Mouse (Mus musculus) cerebellum, adult 9-10 months (tissue): ENCODE results near the gene Atp6v1g2.

Experiments
- DNase-seq: peaks from one replicate; pipeline ENCODE4 v3.0.0; 2022

Atp6v1g2 gene

DNA sequence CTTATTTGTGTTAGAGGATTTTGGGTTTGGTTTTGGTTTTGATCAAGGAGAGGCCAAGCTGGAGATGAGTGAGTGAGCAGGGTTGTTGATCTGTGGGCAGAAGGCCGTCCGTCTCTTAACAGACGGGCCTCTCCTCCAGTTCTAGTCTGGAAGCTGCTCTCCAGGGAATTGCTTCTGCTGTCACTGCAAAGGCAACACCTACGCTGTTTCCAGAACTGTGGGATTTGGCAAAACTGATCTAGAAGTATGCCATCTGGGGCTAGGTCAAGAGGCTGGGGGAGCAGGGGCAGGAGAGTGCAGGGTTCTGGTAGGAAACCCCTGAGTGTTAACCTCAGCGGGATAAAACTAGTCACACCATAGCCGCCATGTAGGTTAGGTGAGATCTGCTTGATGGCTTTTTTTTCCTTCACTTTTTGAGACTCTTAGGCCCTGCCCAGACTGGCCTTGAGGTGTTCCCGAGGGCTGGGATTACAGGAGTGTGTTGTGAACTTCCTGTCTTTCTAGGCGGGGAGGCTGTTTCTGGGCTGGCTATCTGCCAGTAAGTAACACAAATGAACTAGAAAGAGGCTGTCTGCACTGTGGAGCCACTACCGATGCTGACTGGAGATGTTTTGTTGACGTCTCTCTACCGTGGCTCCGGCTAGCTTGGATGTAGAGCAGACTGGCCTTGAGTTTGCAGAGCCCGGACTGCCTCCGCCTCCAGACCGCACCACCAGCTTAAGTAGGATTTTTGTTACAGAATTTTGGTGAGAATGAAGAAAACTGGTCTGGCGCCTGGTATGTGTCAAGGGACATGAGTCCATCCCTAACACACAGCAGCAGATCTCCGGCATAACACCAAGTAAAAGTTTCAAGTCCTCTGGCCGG is at the start of gene Atp6v1g2:
Gene Atp6v1g2, plus strand, starts transcription at position 547 of the 867 bp plus-strand sequence.
- peak; percentile 52 for DNase-seq

GRCm38 (mm10) chr17:35185639-35186611 is 47.5 kb upstream of the Atp6v1g2 start:
- no peak for DNase-seq

DNA sequence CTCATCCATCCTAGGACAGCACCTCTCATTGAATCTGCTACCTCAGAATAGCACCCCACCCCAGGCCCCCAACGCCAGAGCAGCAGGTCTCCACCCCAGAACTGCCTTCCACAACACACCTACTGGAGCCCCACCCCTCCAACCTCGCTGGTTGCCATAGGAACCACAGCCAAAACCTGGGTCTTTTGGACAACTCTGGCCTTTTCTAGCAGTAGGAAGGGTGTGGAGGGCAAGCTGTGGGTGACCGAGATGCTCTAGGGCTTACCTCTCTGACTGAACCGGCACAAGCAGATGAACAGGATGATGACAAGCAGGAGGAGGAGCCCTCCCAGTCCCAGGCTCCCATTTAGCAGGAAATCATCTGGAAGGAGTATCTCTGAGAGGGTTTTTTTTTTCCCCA is 46.8 kb upstream of the Atp6v1g2 start:
- no peak for DNase-seq

DNA sequence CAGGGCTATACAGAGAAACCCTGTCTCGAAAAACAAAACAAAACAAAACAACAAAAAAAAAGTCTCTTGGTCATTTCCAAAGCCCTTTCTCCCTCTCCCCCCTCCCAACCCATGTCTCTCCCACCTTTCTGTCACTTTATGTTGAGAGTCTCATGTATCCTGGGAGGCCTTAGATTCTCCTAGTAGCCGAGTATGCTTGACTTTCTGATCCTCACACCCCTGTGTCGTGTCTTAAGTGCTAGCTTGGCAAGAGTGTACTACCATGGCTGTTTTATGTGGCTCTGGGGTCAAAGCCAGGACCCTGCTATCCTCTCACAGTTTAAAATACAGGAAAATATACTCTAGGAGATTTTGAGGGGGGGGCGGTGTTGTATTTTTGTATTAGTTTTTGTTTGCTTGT is 46.1 kb upstream of the Atp6v1g2 start:
- no peak for DNase-seq

- no peak for DNase-seq
Measured at GRCm38 (mm10) chr17:35187959-35188610, 45.4 kb upstream of the Atp6v1g2 start, which contains the start of gene Lst1. Gene Lst1 (minus strand): TSS chr17:35188439.

DNA sequence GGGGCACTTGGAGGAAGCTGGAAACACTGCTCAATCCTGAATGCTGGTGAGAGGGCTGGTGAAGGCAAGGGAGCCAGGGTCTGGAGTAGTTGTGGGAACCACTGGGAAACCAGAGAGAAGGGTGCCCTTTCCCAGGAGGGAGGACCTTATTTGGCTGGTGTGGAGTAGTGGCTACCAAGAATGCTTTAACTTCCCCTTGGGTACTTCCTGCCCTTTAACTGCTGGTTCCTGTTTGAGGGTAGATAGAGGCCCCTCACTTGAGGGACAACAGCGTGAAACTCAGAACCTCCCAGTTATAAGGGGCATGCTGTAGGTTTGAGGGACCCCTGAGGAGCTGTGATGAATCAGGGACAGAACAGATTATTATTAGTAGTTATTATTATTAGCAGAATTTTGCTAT is 44.3 kb upstream of the Atp6v1g2 start:
- DNase-seq, result no peak

DNA sequence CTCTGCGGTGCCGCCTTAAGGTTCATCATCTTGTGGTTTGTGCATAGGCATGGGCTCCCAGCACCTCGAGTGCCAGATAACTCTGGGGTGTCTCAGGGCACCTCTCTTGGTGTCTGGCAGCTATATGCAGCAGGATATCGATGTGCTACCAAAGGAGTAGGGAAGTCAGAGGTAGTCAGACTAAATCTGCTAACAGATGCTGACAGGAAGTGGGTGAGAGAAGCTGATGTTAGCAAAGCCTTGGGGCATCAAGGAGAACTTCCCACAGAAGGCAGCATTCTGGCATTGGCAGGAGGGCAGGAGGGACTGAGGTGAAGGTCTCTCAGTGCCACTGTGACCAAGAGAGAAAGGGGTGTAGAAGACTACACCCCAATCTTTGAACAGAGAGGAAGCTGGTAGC is 43.4 kb upstream of the Atp6v1g2 start:
- DNase-seq, result no peak

DNA sequence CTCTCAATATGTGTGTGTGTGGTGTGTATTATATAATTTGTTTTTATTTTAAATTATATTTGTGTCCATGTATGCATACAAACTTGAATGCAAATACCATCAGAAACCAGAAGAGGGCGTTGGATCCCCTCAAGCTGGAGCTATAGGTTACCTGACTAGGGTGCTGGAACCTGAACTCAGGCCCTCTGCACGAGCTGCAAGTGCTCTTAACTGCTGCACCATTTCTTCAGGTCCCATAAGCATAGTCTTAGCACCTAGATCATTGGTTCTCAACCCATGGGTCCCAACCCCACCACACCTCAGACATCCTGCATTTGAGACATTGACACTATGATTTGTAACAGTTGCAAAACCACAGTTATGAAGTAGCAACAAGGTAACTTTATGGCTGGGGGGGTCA is 41.7 kb upstream of the Atp6v1g2 start:
- DNase-seq, result no peak

DNA sequence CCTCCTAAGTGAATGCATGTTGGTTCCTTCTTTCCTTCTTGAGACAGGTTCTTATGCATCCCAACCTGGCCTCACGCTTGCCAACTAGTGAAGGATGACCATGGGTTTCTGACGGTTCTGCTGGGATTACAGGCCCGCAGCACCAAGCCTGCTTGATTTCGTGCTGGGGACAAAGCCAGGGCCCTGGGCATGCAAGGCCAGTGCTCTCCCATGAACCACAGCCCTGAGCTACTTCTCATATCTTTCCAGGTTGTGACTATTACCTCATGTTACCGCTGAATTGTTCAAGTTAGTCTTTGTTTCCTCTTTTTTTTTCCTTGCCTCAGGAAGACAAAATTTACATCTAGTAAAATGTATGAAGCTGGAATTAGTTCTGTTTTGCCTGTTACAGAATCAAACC is 40.5 kb upstream of the Atp6v1g2 start:
- DNase-seq, result no peak

DNA sequence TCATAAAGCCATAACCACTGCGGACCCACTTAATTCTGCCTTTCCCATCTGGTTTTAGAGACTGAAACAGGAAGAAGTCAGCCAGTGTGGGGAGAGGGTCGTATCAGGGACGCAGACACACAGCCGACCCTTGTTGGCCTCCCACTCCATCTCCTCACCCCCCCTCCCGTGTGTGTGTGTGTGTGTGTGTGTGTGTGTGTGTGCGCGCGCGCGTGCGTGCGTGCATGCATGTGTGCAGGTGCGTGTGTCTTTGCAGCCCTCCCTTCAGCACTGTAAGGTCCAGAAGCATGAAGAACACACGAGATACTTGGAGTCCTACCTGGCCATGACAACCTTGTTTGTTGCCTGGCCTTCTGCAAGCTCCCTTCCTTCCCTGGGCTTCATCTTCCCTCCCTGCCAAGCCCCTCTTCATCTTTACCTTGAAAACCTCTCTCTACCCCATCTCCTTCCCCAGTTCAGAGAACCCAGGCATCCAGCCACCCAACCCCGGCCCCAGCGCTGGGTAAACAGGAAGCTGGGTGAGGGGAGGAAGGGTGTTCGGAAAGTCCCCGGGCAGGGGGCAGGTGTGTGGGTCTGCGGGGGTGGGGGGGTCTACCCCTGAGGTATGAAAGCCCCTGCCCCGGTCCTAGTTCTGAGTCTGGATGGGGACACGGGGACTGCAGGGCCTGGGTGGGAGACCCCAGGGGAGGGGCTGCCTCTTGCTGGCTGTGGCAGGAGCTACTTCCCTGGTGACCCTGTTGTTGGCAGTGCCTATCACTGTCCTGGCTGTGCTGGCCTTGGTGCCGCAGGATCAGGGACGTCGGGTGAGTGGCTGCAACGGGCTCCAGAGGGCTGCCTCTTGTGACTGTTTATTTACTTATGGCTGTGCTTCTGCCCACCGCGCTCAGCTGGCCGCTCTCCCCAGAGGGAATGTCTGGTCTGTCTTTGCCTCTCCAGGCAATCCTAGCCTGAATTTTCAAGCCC is 39.3 kb upstream of the Atp6v1g2 start, which contains the start of gene Ltb:
Gene Ltb, plus strand, starts transcription at position 559 of the 963 bp plus-strand sequence.
- no peak for DNase-seq

DNA sequence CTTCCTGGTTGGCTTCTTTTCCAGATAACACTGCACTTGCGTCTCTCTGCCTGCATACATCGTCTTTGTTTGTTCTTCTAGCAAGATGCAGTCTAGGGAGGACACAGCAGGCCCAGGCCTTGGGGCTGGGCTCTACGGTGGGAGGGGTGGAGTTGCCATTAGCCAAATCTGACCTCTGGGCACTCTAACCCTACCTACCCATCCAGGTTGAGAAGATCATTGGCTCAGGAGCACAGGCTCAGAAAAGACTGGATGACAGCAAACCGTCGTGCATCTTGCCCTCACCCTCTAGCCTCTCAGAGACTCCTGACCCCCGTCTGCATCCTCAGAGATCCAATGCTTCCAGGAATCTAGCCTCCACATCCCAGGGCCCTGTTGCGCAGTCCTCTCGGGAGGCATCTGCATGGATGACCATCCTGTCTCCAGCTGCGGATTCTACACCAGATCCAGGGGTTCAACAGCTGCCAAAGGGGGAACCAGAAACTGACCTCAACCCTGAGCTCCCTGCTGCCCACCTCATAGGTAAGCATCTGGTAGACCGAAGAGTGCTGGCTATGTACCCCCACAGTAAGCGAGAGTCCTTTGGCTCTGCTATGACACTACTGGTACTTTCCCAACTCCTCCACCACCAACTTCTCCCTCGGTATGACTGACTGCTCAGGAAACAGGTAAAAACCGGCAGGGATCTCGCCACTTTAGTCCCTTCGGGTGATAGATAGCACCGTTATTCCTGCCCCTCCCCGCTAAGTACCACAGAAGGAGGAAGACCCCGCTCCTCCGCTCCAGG is 38.4 kb upstream of the Atp6v1g2 start:
- DNase-seq, result no peak

GRCm38 (mm10) chr17:35195631-35196320 is 37.7 kb upstream of the Atp6v1g2 start:
- no peak for DNase-seq

GRCm38 (mm10) chr17:35196321-35196641 is 37.2 kb upstream of the Atp6v1g2 start:
- DNase-seq, result no peak

DNA sequence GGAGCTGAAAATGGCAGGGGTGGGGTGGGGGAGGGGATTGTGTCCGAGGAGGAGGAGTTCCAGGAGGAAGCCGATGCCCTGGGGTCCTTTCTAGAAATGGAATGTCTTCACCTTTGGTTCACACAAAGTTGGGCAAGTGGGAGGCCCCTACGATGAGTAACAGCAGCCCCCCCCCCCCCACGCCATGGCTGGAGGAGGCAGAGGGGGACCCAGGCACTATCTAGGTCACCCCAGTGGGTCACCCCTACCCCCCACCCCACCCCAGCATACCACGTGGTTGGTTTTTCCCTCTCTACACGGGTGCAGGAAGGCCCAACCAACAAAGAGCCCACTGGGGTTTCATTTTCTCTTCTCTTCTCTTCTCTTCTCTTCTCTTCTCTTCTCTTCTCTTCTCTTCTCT is 36.3 kb upstream of the Atp6v1g2 start:
- DNase-seq, result no peak

DNA sequence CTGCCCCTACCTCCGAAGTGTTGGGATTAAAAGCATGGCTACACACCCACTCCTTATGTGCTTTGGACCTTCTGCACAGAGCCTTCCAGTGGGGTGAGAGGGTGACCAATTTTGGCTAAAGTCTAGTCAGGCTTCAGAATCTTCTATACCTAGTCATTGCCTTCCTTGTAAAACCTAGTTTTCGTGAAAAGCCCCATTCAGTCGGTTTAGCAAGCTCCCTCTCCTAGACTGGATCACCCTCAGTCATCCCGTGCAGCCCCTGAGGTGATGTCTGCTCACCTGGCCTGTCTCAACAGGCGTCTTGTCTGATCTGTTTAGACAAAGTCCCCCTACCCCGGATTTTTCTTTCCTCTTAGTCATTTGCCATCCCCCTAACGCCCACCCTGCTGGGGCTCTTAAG is 35.4 kb upstream of the Atp6v1g2 start:
- no peak for DNase-seq

- DNase-seq, result no peak
Measured at GRCm38 (mm10) chr17:35198946-35199345, 34.5 kb upstream of the Atp6v1g2 start.

- DNase-seq, result no peak
Measured at GRCm38 (mm10) chr17:35200398-35200797, 33.1 kb upstream of the Atp6v1g2 start.

- DNase-seq, result no peak
Measured at GRCm38 (mm10) chr17:35201128-35201527, 32.3 kb upstream of the Atp6v1g2 start.

- DNase-seq, result no peak
Measured at GRCm38 (mm10) chr17:35201787-35202186, 31.7 kb upstream of the Atp6v1g2 start, which contains the start of gene Tnf. Gene Tnf (minus strand): TSS chr17:35202007.

- no peak for DNase-seq
Measured at GRCm38 (mm10) chr17:35202442-35202841, 31.0 kb upstream of the Atp6v1g2 start.
